Mouse (Mus musculus) kidney, adult 2 months (tissue): ENCODE measurements around the gene Mapre3.

Experiments
- CTCF ChIP-seq: fragments of 200-500 bp; conservative IDR thresholded peaks from 2 replicates; pipeline ENCODE4 v1.5.1; 2011; ENCODE audit warnings: low read depth, mild to moderate bottlenecking, control low read depth, low read length, moderate library complexity, mixed read lengths; ENCODE audit not compliant: insufficient read depth, insufficient read length
- POLR2A ChIP-seq: fragments of 200-500 bp; IDR thresholded peaks from one replicate; pipeline ENCODE4 v1.6.1; 2011; ENCODE audit warnings: low read depth, low read length, control low read depth

GRCm38 (mm10) chr5:30768082-30768481, 46.4 kb upstream of the Mapre3 start:
- TF ChIP-seq POLR2A (no peak), CTCF (no peak)
